Mouse (Mus musculus) retina, adult 2 months (tissue): ENCODE results near the gene Kif22.
A peak's percentile ranks its signal among the peaks of the same experiment; 100 is the strongest.
"Not testable (repeated sequence)": the region's sequence is repeated elsewhere in the genome, so short reads cannot be mapped to it uniquely, and the experiment has no call there.

Experiments used
- DNase-seq: peaks from one replicate; pipeline ENCODE4 v3.0.0-alpha.2; 2012; ENCODE audit warnings: low read depth, low spot score

Kif22 gene

GRCm38 (mm10) chr7:127041851-127042672, at the start of gene Kif22:
Kif22 (minus strand) TSS chr7:127042471.
- peak; percentile 78 for DNase-seq

GRCm38 (mm10) chr7:127091114-127091896, 49.0 kb upstream of the Kif22 start, which contains the start of gene AI467606:
AI467606 (plus strand) TSS chr7:127091359.
- DNase-seq = no peak

- no peak for DNase-seq
Measured at GRCm38 (mm10) chr7:127090154-127091113, 48.2 kb upstream of the Kif22 start.

- peak; percentile 29 for DNase-seq
Measured at GRCm38 (mm10) chr7:127088901-127089845, 46.9 kb upstream of the Kif22 start.

GRCm38 (mm10) chr7:127088083-127088482, 45.8 kb upstream of the Kif22 start:
- DNase-seq = no peak

- DNase-seq = not testable (repeated sequence)
Measured at GRCm38 (mm10) chr7:127087278-127088010, 45.2 kb upstream of the Kif22 start, which contains the start of gene Zg16. Zg16 (minus strand) TSS chr7:127087328.

- DNase-seq = not testable (repeated sequence)
Measured at GRCm38 (mm10) chr7:127085751-127086150, 43.5 kb upstream of the Kif22 start.

GRCm38 (mm10) chr7:127084794-127085193, 42.5 kb upstream of the Kif22 start:
- DNase-seq = no peak

GRCm38 (mm10) chr7:127083689-127084088, 41.4 kb upstream of the Kif22 start:
- no peak for DNase-seq

- no peak for DNase-seq
Measured at GRCm38 (mm10) chr7:127082995-127083394, 40.7 kb upstream of the Kif22 start.

- DNase-seq = no peak
Measured at GRCm38 (mm10) chr7:127082271-127082670, 40.0 kb upstream of the Kif22 start.

- no peak for DNase-seq
Measured at GRCm38 (mm10) chr7:127080045-127080444, 37.8 kb upstream of the Kif22 start.

GRCm38 (mm10) chr7:127077692-127078091, 35.4 kb upstream of the Kif22 start:
- DNase-seq = no peak

- DNase-seq = no peak
Measured at GRCm38 (mm10) chr7:127076188-127076587, 33.9 kb upstream of the Kif22 start.

- no peak for DNase-seq
Measured at GRCm38 (mm10) chr7:127073221-127073620, 30.9 kb upstream of the Kif22 start.

GRCm38 (mm10) chr7:127070871-127071413, 28.7 kb upstream of the Kif22 start:
- no peak for DNase-seq

- no peak for DNase-seq
Measured at GRCm38 (mm10) chr7:127066317-127066716, 24.0 kb upstream of the Kif22 start.

- DNase-seq = no peak
Measured at GRCm38 (mm10) chr7:127065538-127065937, 23.3 kb upstream of the Kif22 start.

- DNase-seq = no peak
Measured at GRCm38 (mm10) chr7:127055026-127055585, 12.8 kb upstream of the Kif22 start.
